20 mouse cellular contexts compared by ENCODE assay signal in the genomic region with DNA sequence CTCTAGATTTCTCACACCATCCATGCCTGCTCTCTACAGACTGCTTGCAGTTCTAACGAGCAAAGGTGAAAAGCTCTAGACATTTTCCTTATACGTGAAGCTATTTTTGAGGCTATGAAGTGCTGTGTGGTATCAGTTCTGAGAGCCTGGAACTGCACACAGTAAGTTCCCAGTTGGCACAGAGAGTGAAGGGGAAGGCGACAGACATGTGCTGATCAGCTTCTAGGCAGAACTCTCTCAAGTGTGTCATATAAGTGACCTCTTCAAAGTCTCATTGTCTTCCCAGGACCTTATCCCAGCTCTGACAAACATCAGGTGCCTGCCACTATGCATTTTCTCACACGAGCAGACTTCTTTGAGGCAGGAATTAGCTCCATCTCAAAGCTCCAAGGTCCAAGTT.
A peak's percentile ranks its signal among the peaks of the same experiment; 100 is the strongest.
DNase-seq lines count a peak whose midpoint lies in the region; ATAC-seq and TF ChIP-seq lines count a peak whose summit lies in the region.
"Had no signal": no experiment of that assay in that cellular context is flagged by ENCODE, and none has a peak within 500 bp of the region (broad histone marks: within the 10 kb centered on the region; RNA-seq: fewer than 3 reads in every experiment).

No protein-coding gene starts in this region.

- DNase-seq in forebrain, embryonic 10.5 days (ENCODE audit: extremely low spot score, low spot score): no peak
- no peak for DNase-seq in heart, postnatal 14 days
- no peak for DNase-seq in lung, postnatal 4 days
- DNase-seq in heart, postnatal 0 days (ENCODE audit: low spot score): no peak
- no peak for DNase-seq in thymus, postnatal 25 days
- DNase-seq: adrenal gland, postnatal 10 days; cerebellum, adult 9-10 months; kidney, postnatal 4 days; layer of hippocampus, adult 9-11 months; left cerebral cortex, postnatal 4 days; liver, postnatal 0 days; right cerebral cortex, postnatal 25 days had no signal

- H3K9me3 ChIP-seq in forebrain, embryonic 10.5 days: no peaks in the 10 kb centered on the region
- H3K9me3 ChIP-seq in forebrain, embryonic 16.5 days (ENCODE audit: control insufficient read depth, low read length): no peaks in the 10 kb centered on the region
- no peaks in the 10 kb centered on the region for H3K9me3 ChIP-seq in heart, embryonic 13.5 days
- no peaks in the 10 kb centered on the region for H3K9me3 ChIP-seq in lung, embryonic 15.5 days
- H3K9me3 ChIP-seq in heart, postnatal 0 days (replicated peaks; ENCODE audit: control insufficient read depth, low read length): no peaks in the 10 kb centered on the region
- H3K9me3 ChIP-seq: kidney, embryonic 15.5 days had no signal

- no peak overlapping the region for H3K9ac ChIP-seq in forebrain, embryonic 16.5 days (replicated peaks; ENCODE audit: low read depth, low read length)
- peak overlapping the region; percentile 16; the same call in 1 of the 2 replicates for H3K9ac ChIP-seq in heart, embryonic 13.5 days
- no peak overlapping the region for H3K9ac ChIP-seq in lung, embryonic 15.5 days
- no peak overlapping the region for H3K9ac ChIP-seq in heart, postnatal 0 days (replicated peaks; ENCODE audit: low read depth, low read length)
- H3K9ac ChIP-seq: kidney, embryonic 15.5 days; liver, postnatal 0 days had no signal

- H3K4me2 ChIP-seq in forebrain, embryonic 16.5 days (ENCODE audit: low read length): no peak overlapping the region
- no peak overlapping the region for H3K4me2 ChIP-seq in heart, embryonic 13.5 days
- H3K4me2 ChIP-seq in lung, embryonic 15.5 days: no peak overlapping the region
- no peak overlapping the region for H3K4me2 ChIP-seq in heart, postnatal 0 days (ENCODE audit: low read depth, low read length)
- H3K4me2 ChIP-seq: kidney, embryonic 15.5 days had no signal

- no peak for ATAC-seq in forebrain, embryonic 16.5 days
- 0 out of 2 replicates have a peak, but pooled peaks have one; percentile 11 for ATAC-seq in heart, embryonic 13.5 days (ENCODE audit: extremely low read depth, insufficient number of reproducible peaks, low FRiP score, low TSS enrichment)
- ATAC-seq in lung, embryonic 15.5 days (ENCODE audit: borderline replicate concordance, extremely low read depth, low FRiP score, low TSS enrichment): no peak
- ATAC-seq in heart, postnatal 0 days (ENCODE audit: insufficient read depth, low read depth): no peak
- ATAC-seq: forebrain, embryonic 14.5 days; midbrain, embryonic 16.5 days; Patski had no signal

- H3K4me1 ChIP-seq in forebrain, embryonic 10.5 days: peaks cover 67% of the 10 kb centered on the region
- H3K4me1 ChIP-seq in forebrain, embryonic 16.5 days (replicated peaks; ENCODE audit: control insufficient read depth, insufficient read depth, low read length): 0 out of 2 replicates have a peak, but pooled peaks cover 3% of the 10 kb centered on the region
- peaks cover 49% of the 10 kb centered on the region for H3K4me1 ChIP-seq in heart, embryonic 13.5 days
- peaks cover 40% of the 10 kb centered on the region for H3K4me1 ChIP-seq in lung, embryonic 15.5 days
- peaks cover 30% of the 10 kb centered on the region for H3K4me1 ChIP-seq in heart, postnatal 0 days (ENCODE audit: control insufficient read depth, insufficient read depth)

- H3K36me3 ChIP-seq in forebrain, embryonic 10.5 days (replicated peaks): no peaks in the 10 kb centered on the region
- H3K36me3 ChIP-seq in forebrain, embryonic 16.5 days (ENCODE audit: control insufficient read depth, insufficient read depth): no peaks in the 10 kb centered on the region
- no peaks in the 10 kb centered on the region for H3K36me3 ChIP-seq in heart, embryonic 13.5 days
- no peaks in the 10 kb centered on the region for H3K36me3 ChIP-seq in lung, embryonic 15.5 days
- no peaks in the 10 kb centered on the region for H3K36me3 ChIP-seq in heart, postnatal 0 days (replicated peaks; ENCODE audit: control insufficient read depth, insufficient read depth, low read length)
- H3K36me3 ChIP-seq: kidney, embryonic 15.5 days had no signal

- H3K27me3 ChIP-seq in forebrain, embryonic 10.5 days (ENCODE audit: poor library complexity, severe bottlenecking): no peaks in the 10 kb centered on the region
- H3K27me3 ChIP-seq in forebrain, embryonic 16.5 days (replicated peaks; ENCODE audit: control insufficient read depth, insufficient read depth, low read length): no peaks in the 10 kb centered on the region
- no peaks in the 10 kb centered on the region for H3K27me3 ChIP-seq in heart, embryonic 13.5 days (replicated peaks)
- no peaks in the 10 kb centered on the region for H3K27me3 ChIP-seq in lung, embryonic 15.5 days
- H3K27me3 ChIP-seq in heart, postnatal 0 days (ENCODE audit: control insufficient read depth, insufficient read depth, low read length): no peaks in the 10 kb centered on the region
- H3K27me3 ChIP-seq: kidney, embryonic 15.5 days; Patski had no signal

- peak overlapping the region; percentile 73 for H3K27ac ChIP-seq in forebrain, embryonic 10.5 days
- no peak overlapping the region for H3K27ac ChIP-seq in forebrain, embryonic 16.5 days (ENCODE audit: low read length)
- H3K27ac ChIP-seq in heart, embryonic 13.5 days (replicated peaks): peak overlapping the region; percentile 82
- H3K27ac ChIP-seq in lung, embryonic 15.5 days: peak overlapping the region; percentile 32; the same call in 1 of the 2 replicates
- H3K27ac ChIP-seq in heart, postnatal 0 days (ENCODE audit: low read depth): peak overlapping the region; percentile 66
- H3K27ac ChIP-seq: kidney, embryonic 15.5 days; left cerebral cortex, adult 2 months had no signal

- H3K4me3 ChIP-seq in forebrain, embryonic 10.5 days: no peak overlapping the region
- no peak overlapping the region for H3K4me3 ChIP-seq in forebrain, embryonic 16.5 days (replicated peaks; ENCODE audit: low read length)
- no peak overlapping the region for H3K4me3 ChIP-seq in heart, embryonic 13.5 days
- H3K4me3 ChIP-seq in lung, embryonic 15.5 days: no peak overlapping the region
- no peak overlapping the region for H3K4me3 ChIP-seq in heart, postnatal 0 days (ENCODE audit: low read depth, low read length)
- H3K4me3 ChIP-seq: kidney, embryonic 15.5 days; left cerebral cortex, adult 2 months had no signal

- no peak for TF ChIP-seq EP300 in heart, postnatal 0 days (IDR thresholded peaks at IDR 0.05; ENCODE audit: low read depth)

- intact Hi-C loops in heart, postnatal 14 days (cut with DNase I): no loop called here

- TF ChIP-seq CTCF in heart, postnatal 0 days (IDR thresholded peaks at IDR 0.05; ENCODE audit: low read depth): no peak

- 71% methylated on average over 4 of the region's 4 CpGs for WGBS in forebrain, embryonic 10.5 days
- WGBS in forebrain, embryonic 16.5 days: 62% methylated on average over 4 of the region's 4 CpGs
- 21% methylated on average over 4 of the region's 4 CpGs for WGBS in heart, embryonic 13.5 days
- WGBS in lung, embryonic 15.5 days: 54% methylated on average over 4 of the region's 4 CpGs
- 24% methylated on average over 4 of the region's 4 CpGs for WGBS in heart, postnatal 0 days
